Mouse (Mus musculus): ENCODE results near the gene Ripor3. TPM values are rescaled to one million over a fixed set of nuclear protein-coding genes. Genes with fewer than 3 reads are reported as not detected.
A peak's percentile ranks its signal among the peaks of the same experiment; 100 is the strongest.

Ripor3 gene
- polyA plus RNA-seq, 1 experiment from 2014 or later = 0.13 TPM

DNA sequence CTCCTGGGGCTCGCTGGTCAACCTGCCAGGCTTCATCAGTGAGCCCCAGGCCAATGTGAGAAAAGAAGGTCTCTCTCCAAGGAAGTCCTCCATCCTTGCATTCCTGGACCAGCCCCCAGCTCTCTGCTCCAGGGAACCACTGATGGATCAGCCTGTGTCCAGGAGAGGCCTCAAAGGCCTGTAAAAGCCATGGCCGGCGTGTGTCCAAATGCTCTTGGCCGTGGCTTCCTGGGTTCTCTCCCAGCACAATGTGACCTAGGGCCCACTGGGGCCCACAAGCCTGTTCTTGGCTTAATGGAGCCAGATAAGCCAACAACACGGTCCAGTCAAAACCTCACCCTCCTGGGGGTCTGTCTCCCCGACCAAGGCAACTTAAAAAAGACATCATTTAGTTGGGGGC, 25.5 kb upstream of the Ripor3 start:
- no peak overlapping the region for H3K27ac ChIP-seq
- H3K9me3 ChIP-seq (ENCODE audit: control insufficient read depth, low read length) = no peaks in the 10 kb centered on the region
- no peaks in the 10 kb centered on the region for H3K36me3 ChIP-seq (replicated peaks; ENCODE audit: control insufficient read depth, insufficient read depth)
- no peak overlapping the region for H3K4me3 ChIP-seq (replicated peaks; ENCODE audit: low read length)
- DNase-seq (ENCODE audit: low spot score) (no peak), ATAC-seq (ENCODE audit: low FRiP score) (no peak)
- 87% methylated on average over 6 of the region's 6 CpGs for WGBS
- H3K4me1 ChIP-seq (replicated peaks; ENCODE audit: control insufficient read depth, insufficient read depth, low read length) = no peaks in the 10 kb centered on the region
- no peak overlapping the region for H3K9ac ChIP-seq
- H3K4me2 ChIP-seq (replicated peaks) = no peak overlapping the region
- no peaks in the 10 kb centered on the region for H3K27me3 ChIP-seq (ENCODE audit: control insufficient read depth, insufficient read depth, low read length)

DNA sequence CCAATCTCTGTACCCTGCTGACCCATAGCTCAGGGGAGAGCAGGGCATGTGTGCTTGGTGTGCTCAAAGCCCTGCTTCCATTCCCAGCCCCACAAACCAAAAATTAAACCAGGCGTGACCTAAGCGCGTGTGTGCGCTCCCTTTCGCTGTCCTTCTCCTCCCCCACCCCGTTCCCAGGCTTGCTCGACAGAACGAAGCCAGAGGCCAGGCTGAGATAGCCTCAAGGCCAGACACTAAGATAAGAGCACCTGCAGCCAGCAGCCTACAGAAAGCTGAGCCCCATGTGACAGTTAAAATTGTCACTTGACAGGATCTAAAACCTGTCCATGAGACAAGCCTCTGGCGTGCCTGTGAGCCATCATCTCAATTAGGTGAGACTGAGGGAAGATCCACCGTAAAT, 23.5 kb upstream of the Ripor3 start:
- ATAC-seq (ENCODE audit: low FRiP score) = no peak

DNA sequence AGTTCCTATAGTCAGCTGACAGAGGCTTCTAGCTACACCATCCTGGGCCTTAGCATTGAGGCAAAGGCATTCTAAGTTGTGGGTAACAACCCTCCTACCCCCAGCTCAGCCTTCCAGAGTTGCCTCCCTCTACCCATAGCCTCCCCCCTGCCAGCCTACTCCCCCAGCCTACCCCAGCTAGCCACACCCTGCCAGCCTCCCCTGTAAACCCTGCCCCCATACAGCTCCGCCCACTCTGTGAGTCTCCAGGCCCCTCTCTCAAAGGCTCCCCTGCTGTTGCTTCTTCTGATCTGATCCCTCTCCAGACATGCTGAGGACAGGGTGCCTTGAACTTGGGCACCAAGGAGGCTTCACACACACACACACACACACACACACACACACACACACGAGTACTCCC, 21.4 kb upstream of the Ripor3 start:
- ATAC-seq (ENCODE audit: low FRiP score) (no peak), DNase-seq (ENCODE audit: low spot score) (no peak)
- Histone ChIP-seq H3K9ac (no peak overlapping the region), H3K9me3 (ENCODE audit: control insufficient read depth, low read length) (peaks cover 5% of the 10 kb centered on the region; the same call in 1 of the 2 replicates), H3K4me1 (replicated peaks; ENCODE audit: control insufficient read depth, insufficient read depth, low read length) (no peaks in the 10 kb centered on the region), H3K27ac (no peak overlapping the region), H3K27me3 (ENCODE audit: control insufficient read depth, insufficient read depth, low read length) (no peaks in the 10 kb centered on the region), H3K36me3 (replicated peaks; ENCODE audit: control insufficient read depth, insufficient read depth) (no peaks in the 10 kb centered on the region), H3K4me2 (replicated peaks) (no peak overlapping the region), H3K4me3 (replicated peaks; ENCODE audit: low read length) (no peak overlapping the region)
- 79% methylated on average over 2 of the region's 2 CpGs for WGBS

More for the DNA sequence above, 23.5 kb upstream of the Ripor3 start:
- Histone ChIP-seq H3K27ac (no peak overlapping the region), H3K36me3 (replicated peaks; ENCODE audit: control insufficient read depth, insufficient read depth) (no peaks in the 10 kb centered on the region), H3K9ac (no peak overlapping the region), H3K4me3 (replicated peaks; ENCODE audit: low read length) (no peak overlapping the region), H3K9me3 (ENCODE audit: control insufficient read depth, low read length) (no peaks in the 10 kb centered on the region), H3K4me2 (replicated peaks) (no peak overlapping the region), H3K4me1 (replicated peaks; ENCODE audit: control insufficient read depth, insufficient read depth, low read length) (no peaks in the 10 kb centered on the region), H3K27me3 (ENCODE audit: control insufficient read depth, insufficient read depth, low read length) (no peaks in the 10 kb centered on the region)
- DNase-seq (ENCODE audit: low spot score) = no peak
- WGBS = 64% methylated on average over 10 of the region's 10 CpGs

DNA sequence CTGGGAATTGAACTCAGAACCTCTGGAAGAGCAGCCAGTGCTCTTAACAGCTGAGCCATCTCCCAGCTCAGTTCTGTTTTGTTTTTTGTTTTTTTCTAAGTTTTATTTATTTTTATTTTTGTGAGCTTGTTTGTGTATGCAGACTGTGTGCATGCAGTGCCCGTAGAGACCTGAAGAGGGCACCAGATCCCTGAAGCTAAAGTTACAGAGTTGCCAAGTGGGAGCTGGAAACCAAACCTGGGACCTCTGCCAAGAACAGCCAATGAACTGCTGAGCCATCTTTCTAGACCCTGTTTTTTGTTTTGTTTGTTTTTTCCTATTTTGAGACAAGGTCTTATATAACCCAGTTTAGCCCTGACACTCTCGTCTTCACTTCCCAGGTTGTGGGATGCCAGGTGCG, 18.0 kb upstream of the Ripor3 start:
- no peak overlapping the region for H3K4me3 ChIP-seq (replicated peaks; ENCODE audit: low read length)
- ATAC-seq (ENCODE audit: low FRiP score) (no peak), DNase-seq (ENCODE audit: low spot score) (no peak)
- peaks cover 5% of the 10 kb centered on the region; the same call in 1 of the 2 replicates for H3K9me3 ChIP-seq (ENCODE audit: control insufficient read depth, low read length)
- H3K4me1 ChIP-seq (replicated peaks; ENCODE audit: control insufficient read depth, insufficient read depth, low read length) = no peaks in the 10 kb centered on the region
- H3K27ac ChIP-seq = no peak overlapping the region
- 97% methylated on average over 3 of the region's 3 CpGs for WGBS
- no peaks in the 10 kb centered on the region for H3K27me3 ChIP-seq (ENCODE audit: control insufficient read depth, insufficient read depth, low read length)
- H3K9ac ChIP-seq = no peak overlapping the region
- no peaks in the 10 kb centered on the region for H3K36me3 ChIP-seq (replicated peaks; ENCODE audit: control insufficient read depth, insufficient read depth)
- no peak overlapping the region for H3K4me2 ChIP-seq (replicated peaks)

DNA sequence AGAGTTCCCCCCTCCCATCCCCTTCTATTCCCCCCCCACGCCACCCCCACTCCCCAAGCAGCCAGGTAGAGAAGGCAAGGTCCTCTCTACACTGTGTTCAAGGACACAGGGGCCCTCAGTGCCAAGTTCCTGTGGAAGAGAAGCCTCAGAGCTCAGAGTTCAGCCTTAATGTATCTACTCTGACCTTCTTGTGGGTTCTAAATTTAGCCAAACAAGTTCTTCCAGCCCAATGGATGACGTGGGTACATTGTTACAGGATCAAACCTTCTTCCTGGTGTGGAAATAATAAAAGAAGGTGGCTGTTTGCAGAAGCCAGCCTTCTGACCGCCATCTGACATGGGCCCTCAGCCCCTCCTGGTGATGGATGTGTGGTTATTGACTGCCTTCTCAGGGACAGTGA, 16.0 kb upstream of the Ripor3 start:
- peaks cover 5% of the 10 kb centered on the region; the same call in 1 of the 2 replicates for H3K9me3 ChIP-seq (ENCODE audit: control insufficient read depth, low read length)
- H3K4me2 ChIP-seq (replicated peaks) = no peak overlapping the region
- 58% methylated on average over 3 of the region's 3 CpGs for WGBS
- H3K27ac ChIP-seq = no peak overlapping the region
- no peak overlapping the region for H3K4me3 ChIP-seq (replicated peaks; ENCODE audit: low read length)
- no peaks in the 10 kb centered on the region for H3K36me3 ChIP-seq (replicated peaks; ENCODE audit: control insufficient read depth, insufficient read depth)
- no peak overlapping the region for H3K9ac ChIP-seq
- ATAC-seq (ENCODE audit: low FRiP score) (no peak), DNase-seq (ENCODE audit: low spot score) (no peak)
- no peaks in the 10 kb centered on the region for H3K4me1 ChIP-seq (replicated peaks; ENCODE audit: control insufficient read depth, insufficient read depth, low read length)
- H3K27me3 ChIP-seq (ENCODE audit: control insufficient read depth, insufficient read depth, low read length) = no peaks in the 10 kb centered on the region

DNA sequence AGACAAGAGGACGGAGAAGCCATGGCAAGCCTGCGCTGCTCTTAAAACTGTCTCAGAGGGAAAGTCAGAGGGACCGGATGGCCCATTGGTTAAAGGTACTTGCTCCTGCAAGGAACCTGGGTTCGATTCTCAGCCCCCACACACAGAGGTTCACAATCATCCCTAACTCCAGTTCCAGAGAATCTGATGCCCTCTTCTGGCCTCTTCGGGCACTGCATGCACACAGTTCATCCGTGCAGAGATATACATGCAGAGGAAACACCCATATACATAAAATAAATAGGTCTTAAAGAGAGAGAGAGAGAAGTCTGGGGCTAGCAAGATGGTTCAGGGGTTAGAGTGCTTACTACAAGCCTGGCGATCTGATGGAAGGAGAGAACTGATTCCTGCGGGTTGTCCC, 15.5 kb upstream of the Ripor3 start:
- H3K27ac ChIP-seq = no peak overlapping the region
- no peaks in the 10 kb centered on the region for H3K36me3 ChIP-seq (replicated peaks; ENCODE audit: control insufficient read depth, insufficient read depth)
- DNase-seq (ENCODE audit: low spot score) = no peak
- WGBS = 90% methylated on average over 8 of the region's 8 CpGs
- no peak for ATAC-seq (ENCODE audit: low FRiP score)
- no peak overlapping the region for H3K4me3 ChIP-seq (replicated peaks; ENCODE audit: low read length)
- H3K9me3 ChIP-seq (ENCODE audit: control insufficient read depth, low read length) = peaks cover 5% of the 10 kb centered on the region; the same call in 1 of the 2 replicates
- no peak overlapping the region for H3K4me2 ChIP-seq (replicated peaks)
- H3K9ac ChIP-seq = no peak overlapping the region
- no peaks in the 10 kb centered on the region for H3K4me1 ChIP-seq (replicated peaks; ENCODE audit: control insufficient read depth, insufficient read depth, low read length)
- H3K27me3 ChIP-seq (ENCODE audit: control insufficient read depth, insufficient read depth, low read length) = no peaks in the 10 kb centered on the region

DNA sequence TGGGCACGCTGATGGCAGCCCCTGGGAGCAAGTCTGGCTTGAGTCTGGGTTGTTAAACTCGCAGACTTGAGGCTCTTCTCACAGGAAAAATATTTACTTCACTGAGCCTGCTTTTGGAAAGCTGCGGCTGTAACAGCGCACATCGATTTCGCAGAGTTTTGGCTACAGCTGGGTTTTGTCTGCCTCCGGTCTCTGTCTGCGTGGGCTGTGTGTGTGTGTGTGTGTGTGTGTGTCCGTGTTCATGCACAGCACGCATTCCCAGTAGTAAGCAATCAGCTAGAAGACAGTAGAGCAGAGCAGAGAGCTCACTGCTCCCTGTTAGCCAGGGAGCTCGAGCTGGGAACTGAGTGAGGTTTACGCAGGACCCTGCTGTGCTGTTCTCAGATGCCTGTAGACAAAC, 14.8 kb upstream of the Ripor3 start:
- ATAC-seq (ENCODE audit: low FRiP score) = no peak
- DNase-seq (ENCODE audit: low spot score) = no peak
- 65% methylated on average over 12 of the region's 12 CpGs for WGBS

DNA sequence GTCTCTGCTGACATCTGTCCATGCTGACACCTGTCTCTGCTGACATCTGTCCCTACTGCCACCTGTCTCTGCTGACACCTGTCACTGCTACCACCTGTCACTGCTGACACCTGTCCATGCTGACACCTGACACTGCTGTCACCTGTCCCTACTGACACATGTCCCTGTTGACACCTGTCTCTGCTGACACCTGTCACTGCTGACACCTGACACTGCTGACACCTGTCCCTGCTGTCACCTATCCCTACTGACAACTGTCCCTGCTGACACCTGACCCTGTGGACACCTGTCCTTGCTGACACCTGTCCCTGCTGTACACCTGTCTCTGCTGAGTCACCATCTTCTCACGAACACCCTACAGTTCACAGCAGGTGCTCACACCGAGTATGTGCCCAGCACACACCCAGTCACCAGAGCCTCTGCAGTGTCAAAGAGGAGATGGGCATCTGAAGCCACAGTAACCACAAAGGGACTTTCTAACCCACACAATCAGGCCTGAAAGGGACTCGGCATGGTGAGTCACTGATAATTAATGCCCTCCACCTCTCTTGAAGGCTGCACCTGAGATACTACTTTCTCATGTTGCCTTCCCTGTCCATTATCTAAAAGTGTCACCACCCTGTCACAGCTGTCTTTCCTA, 13.5 kb upstream of the Ripor3 start:
- Histone ChIP-seq H3K4me1 (replicated peaks; ENCODE audit: control insufficient read depth, insufficient read depth, low read length) (0 out of 2 replicates have a peak, but pooled peaks cover 5% of the 10 kb centered on the region), H3K9ac (no peak overlapping the region), H3K9me3 (ENCODE audit: control insufficient read depth, low read length) (peaks cover 5% of the 10 kb centered on the region; the same call in 1 of the 2 replicates), H3K27me3 (ENCODE audit: control insufficient read depth, insufficient read depth, low read length) (no peaks in the 10 kb centered on the region), H3K36me3 (replicated peaks; ENCODE audit: control insufficient read depth, insufficient read depth) (no peaks in the 10 kb centered on the region), H3K4me2 (replicated peaks) (no peak overlapping the region), H3K4me3 (replicated peaks; ENCODE audit: low read length) (no peak overlapping the region), H3K27ac (no peak overlapping the region)
- no peak for DNase-seq (ENCODE audit: low spot score)
- ATAC-seq (ENCODE audit: low FRiP score) = no peak
- WGBS = 78% methylated on average over 3 of the region's 3 CpGs

More for the DNA sequence above, 14.8 kb upstream of the Ripor3 start:
- Histone ChIP-seq H3K4me2 (replicated peaks) (no peak overlapping the region), H3K36me3 (replicated peaks; ENCODE audit: control insufficient read depth, insufficient read depth) (no peaks in the 10 kb centered on the region), H3K9me3 (ENCODE audit: control insufficient read depth, low read length) (peaks cover 5% of the 10 kb centered on the region; the same call in 1 of the 2 replicates), H3K27ac (no peak overlapping the region), H3K9ac (no peak overlapping the region), H3K4me1 (replicated peaks; ENCODE audit: control insufficient read depth, insufficient read depth, low read length) (no peaks in the 10 kb centered on the region), H3K27me3 (ENCODE audit: control insufficient read depth, insufficient read depth, low read length) (no peaks in the 10 kb centered on the region), H3K4me3 (replicated peaks; ENCODE audit: low read length) (no peak overlapping the region)

DNA sequence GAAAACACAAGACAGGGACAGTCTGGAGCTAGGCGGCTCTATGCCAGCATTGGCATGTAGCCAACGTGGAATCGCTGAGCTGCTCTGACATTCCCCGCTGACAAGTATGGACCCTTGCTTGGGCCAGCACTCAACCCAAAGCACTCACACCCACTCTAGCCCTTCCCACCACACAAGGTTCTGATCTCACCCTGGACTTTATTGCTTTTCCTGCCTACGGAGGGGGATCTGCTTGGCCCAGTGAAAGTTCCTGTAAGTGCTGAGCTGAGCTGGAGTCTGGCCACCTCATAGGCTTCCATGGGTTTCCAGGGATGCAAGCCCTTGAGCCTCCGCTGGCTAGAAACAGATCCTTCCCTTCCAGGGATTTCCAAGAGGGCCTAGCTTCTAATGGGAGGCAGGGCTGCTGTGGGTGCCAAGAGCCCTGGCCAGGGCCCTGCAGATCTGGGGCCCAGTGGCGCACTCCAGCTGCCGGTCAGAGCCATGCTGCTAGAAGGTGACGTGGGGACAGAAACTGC, 8.8 kb upstream of the Ripor3 start:
- Histone ChIP-seq H3K36me3 (replicated peaks; ENCODE audit: control insufficient read depth, insufficient read depth) (no peaks in the 10 kb centered on the region), H3K9ac (no peak overlapping the region), H3K9me3 (ENCODE audit: control insufficient read depth, low read length) (no peaks in the 10 kb centered on the region), H3K4me3 (replicated peaks; ENCODE audit: low read length) (no peak overlapping the region), H3K4me1 (replicated peaks; ENCODE audit: control insufficient read depth, insufficient read depth, low read length) (peaks cover 5% of the 10 kb centered on the region; the same call in 1 of the 2 replicates), H3K27me3 (ENCODE audit: control insufficient read depth, insufficient read depth, low read length) (no peaks in the 10 kb centered on the region), H3K27ac (no peak overlapping the region), H3K4me2 (replicated peaks) (no peak overlapping the region)
- WGBS = 61% methylated on average over 9 of the region's 9 CpGs
- ATAC-seq (ENCODE audit: low FRiP score) (peak; percentile 53; the same call in 1 of the 2 replicates), DNase-seq (ENCODE audit: low spot score) (peak; percentile 69)
